Mouse (Mus musculus) spleen, adult 12 weeks (tissue): Measurements from ENCODE around the gene Gon7.

Experiments
- DNase-seq: peaks from one replicate; pipeline ENCODE4 v3.0.0; 2022; ENCODE audit warnings: low spot score

Gon7 gene

DNA sequence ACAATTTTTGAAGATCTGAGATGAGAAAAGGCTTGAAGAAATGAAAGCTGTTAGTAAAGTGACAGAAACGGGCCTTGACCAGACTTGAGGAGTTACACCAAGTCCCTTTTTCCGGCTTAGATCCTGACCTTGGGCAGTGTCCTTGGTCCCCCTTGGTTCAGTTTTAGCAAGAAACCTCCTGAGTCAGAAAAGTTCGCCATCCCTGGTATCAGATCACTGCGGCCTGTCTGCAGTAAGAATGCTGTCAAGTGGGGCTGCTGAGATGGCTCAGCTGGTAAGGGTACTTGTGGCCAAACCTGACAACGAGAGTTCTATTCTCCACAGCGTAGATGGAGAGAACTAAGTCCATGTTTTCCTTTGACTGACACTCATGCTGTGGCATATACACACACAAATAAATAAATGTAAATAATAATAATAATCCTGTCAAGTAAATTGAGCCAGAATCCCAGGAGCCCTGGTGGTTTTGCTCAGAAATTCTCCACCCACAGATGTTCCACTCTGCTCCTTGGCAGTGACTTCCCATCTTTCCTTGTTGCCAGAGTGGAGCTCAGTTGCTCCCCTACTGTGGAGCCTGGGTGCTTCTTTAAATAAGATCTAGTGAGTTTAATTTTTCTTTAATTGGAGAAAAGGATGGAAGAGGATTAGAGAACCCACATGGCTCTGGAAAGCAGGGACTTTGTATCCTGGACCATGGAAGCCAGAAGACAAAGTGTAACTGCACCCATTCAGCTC is 51.5 kb downstream of the Gon7 start:
- no peak for DNase-seq

DNA sequence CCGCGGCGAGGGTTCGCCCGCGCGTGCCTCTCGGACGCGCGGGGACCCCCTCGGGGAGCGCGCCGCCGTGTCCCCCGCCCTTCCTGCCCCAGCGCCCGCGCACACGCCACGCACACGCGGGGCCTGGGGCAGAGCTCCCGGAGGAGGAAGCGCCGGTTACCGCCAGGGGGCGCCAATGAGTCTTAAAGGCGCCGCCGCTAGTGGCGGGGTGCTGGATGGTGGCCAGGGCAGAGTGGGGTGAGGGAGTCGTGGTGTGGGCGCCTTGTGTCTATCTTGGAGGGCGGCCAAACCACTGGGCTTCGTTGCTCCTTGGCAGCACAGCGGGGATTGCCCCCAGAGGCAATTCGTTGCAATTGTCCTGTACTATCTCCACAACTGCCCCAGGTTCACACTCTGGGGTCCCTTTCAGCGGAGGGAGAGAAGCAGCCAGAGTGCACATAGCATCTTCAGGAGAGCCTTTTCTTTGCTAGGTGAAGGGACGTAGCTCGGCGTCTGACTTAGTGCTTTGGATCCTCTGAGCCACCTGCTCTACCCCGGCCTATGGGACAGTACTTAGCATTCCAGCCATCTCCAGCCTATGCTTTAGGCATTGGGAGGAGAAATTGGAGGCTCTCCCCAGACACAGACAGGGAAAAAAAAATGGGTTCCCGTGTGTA is 52.3 kb downstream of the Gon7 start:
- peak; percentile 78 for DNase-seq

DNA sequence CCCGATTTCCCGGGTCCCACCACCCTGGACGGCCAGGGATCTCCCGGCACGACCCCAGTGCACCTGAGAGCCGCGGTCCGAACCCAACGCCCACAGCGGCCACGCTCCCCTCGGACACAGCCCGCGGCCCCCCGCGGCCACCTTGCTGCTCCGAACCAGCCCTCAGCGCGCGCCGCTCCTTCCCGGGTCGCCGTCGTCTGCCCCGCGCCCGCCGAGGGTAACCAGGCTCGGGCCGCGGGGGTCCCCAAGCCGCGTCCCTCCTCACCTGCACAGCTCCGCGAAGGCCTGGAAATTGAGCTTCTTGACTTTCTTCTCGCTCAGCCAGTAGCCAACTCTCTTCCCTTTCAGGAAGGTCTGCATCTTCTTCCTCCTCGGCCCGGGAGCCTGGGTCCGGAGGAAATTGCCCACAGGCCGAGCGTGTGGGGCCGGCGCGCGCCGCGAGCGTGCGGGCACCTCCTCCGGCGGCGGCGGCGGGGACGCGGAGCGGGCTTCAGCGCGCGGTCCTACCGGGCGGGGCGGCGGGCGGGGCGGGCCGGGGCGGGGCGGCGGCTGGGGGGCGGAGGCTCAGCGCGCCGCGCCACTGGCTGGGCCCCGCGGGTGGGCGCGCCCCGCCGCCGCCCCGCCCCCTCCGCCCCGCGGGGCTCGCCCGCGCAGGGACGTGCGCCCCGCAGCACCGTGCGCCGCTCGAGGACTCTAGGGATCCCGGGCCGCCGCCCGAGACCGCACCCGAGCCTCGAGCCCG is 53.0 kb downstream of the Gon7 start, which contains the start of gene Itpk1:
Itpk1 (minus strand) TSS at position 474 of the 742 bp plus-strand sequence.
- peak; percentile 51 for DNase-seq

DNA sequence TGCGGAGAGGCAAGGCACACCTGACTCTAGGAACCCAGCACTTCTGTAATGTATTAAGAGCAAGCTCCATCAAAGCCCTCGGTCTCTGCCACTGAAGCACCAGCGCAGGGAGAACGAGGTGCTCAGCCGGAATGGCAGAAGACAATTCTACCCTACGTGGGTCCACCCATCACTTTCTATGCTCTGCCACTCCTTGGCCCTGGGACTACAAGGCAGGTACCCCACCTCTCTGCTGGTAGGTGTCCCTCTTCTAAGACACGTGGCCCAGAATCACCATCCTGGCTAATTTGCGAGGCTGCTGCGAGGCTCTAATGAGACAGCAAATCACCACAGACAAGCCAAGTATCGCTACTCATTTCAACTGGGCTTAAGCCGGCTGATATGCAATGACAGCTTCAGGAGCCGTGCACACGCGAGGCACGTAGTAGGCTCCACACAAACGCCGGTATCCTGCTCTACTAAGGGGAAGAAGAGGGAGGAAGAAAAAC is 53.6 kb downstream of the Gon7 start:
- DNase-seq = no peak

DNA sequence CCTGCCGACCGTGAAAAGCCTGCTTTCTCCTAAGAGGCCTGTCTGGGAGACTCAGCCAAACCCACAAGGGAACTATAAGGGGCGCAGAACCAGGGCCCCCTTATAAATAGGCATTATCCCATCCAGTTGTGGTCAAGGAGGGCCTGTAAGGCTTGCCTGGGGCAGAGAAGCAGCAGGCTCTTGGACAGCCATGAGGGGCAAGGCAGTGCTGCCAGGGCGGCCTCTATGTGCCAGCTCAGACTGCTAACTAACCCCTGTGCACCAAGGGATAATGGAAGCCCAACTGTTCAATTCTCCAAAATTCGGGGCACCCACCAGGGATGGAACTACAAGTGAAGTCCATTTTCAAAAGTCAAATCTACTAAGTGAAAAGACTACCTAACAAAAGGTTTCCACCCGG is 54.2 kb downstream of the Gon7 start:
- no peak for DNase-seq
